Mouse (Mus musculus) MEL (cell line): ENCODE measurements around the gene Gm20604.

ENCODE experiments used
- CTCF ChIP-seq, 3 experiments: IDR thresholded peaks in 2 of 3; conservative IDR thresholded peaks in 1 of 3; 2 replicates each; pipeline ENCODE4 v1.5.1; 2011 to 2012; ENCODE audit warnings: low read length in 3 of 3, low read depth in 2 of 3, mild to moderate bottlenecking in 2 of 3, improper control_type of control experiment in 1 of 3, inconsistent platforms in 1 of 3, mixed read lengths in 1 of 3, moderate library complexity in 1 of 3; ENCODE audit not compliant: control insufficient read depth in 1 of 3, insufficient read depth in 1 of 3, poor library complexity in 1 of 3, severe bottlenecking in 1 of 3
- ELF1 ChIP-seq: IDR thresholded peaks from 2 replicates; pipeline ENCODE4 v1.6.1; 2014; ENCODE audit warnings: low read depth, mild to moderate bottlenecking, inconsistent platforms, low read length, improper control_type of control experiment, moderate library complexity
- EP300 ChIP-seq, 2 experiments: IDR thresholded peaks; 2 replicates each; pipeline ENCODE4 v1.6.1; 2011; ENCODE audit warnings: improper control_type of control experiment in 2 of 2, low read length in 2 of 2, low read depth in 1 of 2, mild to moderate bottlenecking in 1 of 2
- ETS1 ChIP-seq: IDR thresholded peaks from 2 replicates; pipeline ENCODE4 v1.6.1; 2012; ENCODE audit warnings: low read depth, mild to moderate bottlenecking, inconsistent platforms, low read length, improper control_type of control experiment, moderate library complexity
- JUND ChIP-seq: IDR thresholded peaks from 2 replicates; pipeline ENCODE4 v1.6.1; 2011; ENCODE audit warnings: low read depth, mild to moderate bottlenecking, improper control_type of control experiment, low read length
- KAT2A ChIP-seq: conservative IDR thresholded peaks from 2 replicates; pipeline ENCODE4 v1.6.1; 2012; ENCODE audit warnings: low read depth, low read length, improper control_type of control experiment, inconsistent platforms
- POLR2A ChIP-seq, 2 experiments: IDR thresholded peaks; 2 replicates each; pipeline ENCODE4 v1.6.1; 2011 to 2012; ENCODE audit warnings: low read length in 2 of 2, mild to moderate bottlenecking in 2 of 2, control low read depth in 1 of 2, improper control_type of control experiment in 1 of 2, low read depth in 1 of 2, moderate library complexity in 1 of 2; ENCODE audit not compliant: control insufficient read depth in 1 of 2, insufficient read depth in 1 of 2, poor library complexity in 1 of 2
- POLR2AphosphoS2 ChIP-seq: IDR thresholded peaks from 2 replicates; pipeline ENCODE4 v1.6.1; 2011; ENCODE audit warnings: low read length, improper control_type of control experiment
- USF1 ChIP-seq: IDR thresholded peaks from 2 replicates; pipeline ENCODE4 v1.6.1; 2014; ENCODE audit warnings: low read depth, mild to moderate bottlenecking, inconsistent platforms, low read length, improper control_type of control experiment, moderate library complexity
- ZC3H11A ChIP-seq: IDR thresholded peaks from 2 replicates; pipeline ENCODE4 v1.6.1; 2012; ENCODE audit warnings: low read depth, mild to moderate bottlenecking, inconsistent platforms, low read length, improper control_type of control experiment

- TF ChIP-seq CTCF (IDR thresholded peaks at IDR 0.05 in 2 of 3, conservative IDR thresholded peaks at IDR 0.05 in 1 of 3; ENCODE audit: control insufficient read depth in 1 of 3, insufficient read depth in 1 of 3, low read depth in 2 of 3, low read length in 3 of 3, poor library complexity in 1 of 3, severe bottlenecking in 1 of 3) (no peak), POLR2A (IDR thresholded peaks at IDR 0.05; ENCODE audit: control insufficient read depth in 1 of 2, insufficient read depth in 1 of 2, low read depth in 1 of 2, low read length in 2 of 2, poor library complexity in 1 of 2) (no peak), KAT2A (no peak), USF1 (no peak), ZC3H11A (no peak), ELF1 (no peak), ETS1 (no peak), EP300 (IDR thresholded peaks at IDR 0.05; ENCODE audit: low read depth in 1 of 2, low read length in 2 of 2) (no peak), JUND (no peak), POLR2AphosphoS2 (no peak)
These were observed 51.5 kb downstream of the Gm20604 start for GRCm38 (mm10) chr12:102706833-102707463.
